Mouse (Mus musculus): ENCODE measurements around the gene Arhgef19. TPM values are rescaled to one million over a fixed set of nuclear protein-coding genes. Genes with fewer than 3 reads are reported as not detected.

Gene Arhgef19
- polyA plus RNA-seq, 1 experiment from 2014 or later = 1.5 TPM

- Histone ChIP-seq H3K9ac (ENCODE audit: low read length) (peak within 1 kb of the TSS; percentile 64), H3K27ac (ENCODE audit: low read depth, low read length) (no peak within 1 kb of the TSS), H3K9me3 (ENCODE audit: control insufficient read depth, low read length) (no peaks in the 10 kb centered on the region), H3K27me3 (ENCODE audit: control insufficient read depth, insufficient read depth, low read length) (peaks cover 11% of the 10 kb centered on the region), H3K36me3 (ENCODE audit: control insufficient read depth, insufficient read depth, low read length) (no peaks in the 10 kb centered on the region), H3K4me2 (ENCODE audit: low read depth, low read length, severe bottlenecking) (peak within 1 kb of the TSS; percentile 97), H3K4me3 (ENCODE audit: low read depth, low read length) (peak within 1 kb of the TSS; percentile 62), H3K4me1 (replicated peaks; ENCODE audit: control insufficient read depth, insufficient read depth, low read length) (peaks cover 6% of the 10 kb centered on the region)
- DNase-seq (ENCODE audit: low spot score) (peak; percentile 89), ATAC-seq (replicated peaks; ENCODE audit: low FRiP score) (peak; percentile 60)
- WGBS = under 1% methylated on average over 35 of the region's 35 CpGs
Measured at GRCm38 (mm10) chr4:141301116-141301553, 61.8 kb downstream of the Arhgef19 start, which contains the start of gene Epha2. Gene Epha2 (plus strand): TSS chr4:141301240.

- Histone ChIP-seq H3K4me1 (replicated peaks; ENCODE audit: control insufficient read depth, insufficient read depth, low read length) (peaks cover 12% of the 10 kb centered on the region), H3K27me3 (ENCODE audit: control insufficient read depth, insufficient read depth, low read length) (peaks cover 11% of the 10 kb centered on the region), H3K27ac (ENCODE audit: low read depth, low read length) (no peak overlapping the region), H3K36me3 (ENCODE audit: control insufficient read depth, insufficient read depth, low read length) (no peaks in the 10 kb centered on the region), H3K4me2 (ENCODE audit: low read depth, low read length, severe bottlenecking) (peak overlapping the region; percentile 97), H3K4me3 (ENCODE audit: low read depth, low read length) (peak overlapping the region; percentile 62), H3K9ac (ENCODE audit: low read length) (peak overlapping the region; percentile 64), H3K9me3 (ENCODE audit: control insufficient read depth, low read length) (no peaks in the 10 kb centered on the region)
- ATAC-seq (replicated peaks; ENCODE audit: low FRiP score) = peak; percentile 18; the same call in 1 of the 2 replicates
- 1% methylated on average over 51 of the region's 51 CpGs for WGBS
- DNase-seq (ENCODE audit: low spot score) = no peak
Measured at GRCm38 (mm10) chr4:141301591-141302427, 62.5 kb downstream of the Arhgef19 start.

- ATAC-seq (replicated peaks; ENCODE audit: low FRiP score) (no peak), DNase-seq (ENCODE audit: low spot score) (no peak)
- Histone ChIP-seq H3K9ac (ENCODE audit: low read length) (peak overlapping the region; percentile 27; the same call in 1 of the 2 replicates), H3K36me3 (ENCODE audit: control insufficient read depth, insufficient read depth, low read length) (no peaks in the 10 kb centered on the region), H3K27ac (ENCODE audit: low read depth, low read length) (no peak overlapping the region), H3K9me3 (ENCODE audit: control insufficient read depth, low read length) (no peaks in the 10 kb centered on the region), H3K4me3 (ENCODE audit: low read depth, low read length) (peak overlapping the region; percentile 62), H3K27me3 (ENCODE audit: control insufficient read depth, insufficient read depth, low read length) (peaks cover 11% of the 10 kb centered on the region), H3K4me2 (ENCODE audit: low read depth, low read length, severe bottlenecking) (peak overlapping the region; percentile 97), H3K4me1 (replicated peaks; ENCODE audit: control insufficient read depth, insufficient read depth, low read length) (peaks cover 12% of the 10 kb centered on the region)
- WGBS = 9% methylated on average over 27 of the region's 27 CpGs
Measured at GRCm38 (mm10) chr4:141302428-141303401, 63.4 kb downstream of the Arhgef19 start.

GRCm38 (mm10) chr4:141303402-141304222 is 64.3 kb downstream of the Arhgef19 start:
- Histone ChIP-seq H3K4me3 (ENCODE audit: low read depth, low read length) (no peak overlapping the region), H3K9ac (ENCODE audit: low read length) (no peak overlapping the region), H3K4me2 (ENCODE audit: low read depth, low read length, severe bottlenecking) (no peak overlapping the region), H3K4me1 (replicated peaks; ENCODE audit: control insufficient read depth, insufficient read depth, low read length) (peaks cover 12% of the 10 kb centered on the region), H3K27ac (ENCODE audit: low read depth, low read length) (no peak overlapping the region), H3K36me3 (ENCODE audit: control insufficient read depth, insufficient read depth, low read length) (no peaks in the 10 kb centered on the region), H3K9me3 (ENCODE audit: control insufficient read depth, low read length) (no peaks in the 10 kb centered on the region), H3K27me3 (ENCODE audit: control insufficient read depth, insufficient read depth, low read length) (peaks cover 11% of the 10 kb centered on the region)
- ATAC-seq (replicated peaks; ENCODE audit: low FRiP score) (no peak), DNase-seq (ENCODE audit: low spot score) (no peak)
- WGBS = 49% methylated on average over 7 of the region's 7 CpGs

DNA sequence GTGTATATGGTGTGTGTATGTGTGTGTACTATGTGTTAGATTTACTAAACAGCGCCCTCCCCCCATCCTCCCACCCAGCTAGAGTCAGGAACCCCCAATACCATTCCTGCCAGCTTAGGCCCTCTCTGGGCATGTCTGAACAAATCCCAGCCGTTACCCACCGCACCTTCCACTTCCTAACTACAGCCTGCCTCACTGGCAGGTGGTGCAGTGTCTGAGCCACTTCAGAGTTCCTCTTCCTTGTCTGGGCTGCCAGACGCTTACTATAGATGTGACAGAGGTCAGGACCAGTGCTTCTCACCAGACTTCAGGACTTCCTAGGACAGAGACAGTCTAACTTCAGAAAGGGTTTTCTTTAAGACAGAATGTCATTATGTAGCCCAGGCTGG is 64.9 kb downstream of the Arhgef19 start:
- Histone ChIP-seq H3K36me3 (ENCODE audit: control insufficient read depth, insufficient read depth, low read length) (no peaks in the 10 kb centered on the region), H3K4me3 (ENCODE audit: low read depth, low read length) (no peak overlapping the region), H3K4me1 (replicated peaks; ENCODE audit: control insufficient read depth, insufficient read depth, low read length) (peaks cover 12% of the 10 kb centered on the region), H3K27ac (ENCODE audit: low read depth, low read length) (no peak overlapping the region), H3K9me3 (ENCODE audit: control insufficient read depth, low read length) (no peaks in the 10 kb centered on the region), H3K27me3 (ENCODE audit: control insufficient read depth, insufficient read depth, low read length) (peaks cover 11% of the 10 kb centered on the region), H3K9ac (ENCODE audit: low read length) (no peak overlapping the region), H3K4me2 (ENCODE audit: low read depth, low read length, severe bottlenecking) (no peak overlapping the region)
- WGBS = 87% methylated on average over 4 of the region's 4 CpGs
- no peak for ATAC-seq (replicated peaks; ENCODE audit: low FRiP score)
- no peak for DNase-seq (ENCODE audit: low spot score)

DNA sequence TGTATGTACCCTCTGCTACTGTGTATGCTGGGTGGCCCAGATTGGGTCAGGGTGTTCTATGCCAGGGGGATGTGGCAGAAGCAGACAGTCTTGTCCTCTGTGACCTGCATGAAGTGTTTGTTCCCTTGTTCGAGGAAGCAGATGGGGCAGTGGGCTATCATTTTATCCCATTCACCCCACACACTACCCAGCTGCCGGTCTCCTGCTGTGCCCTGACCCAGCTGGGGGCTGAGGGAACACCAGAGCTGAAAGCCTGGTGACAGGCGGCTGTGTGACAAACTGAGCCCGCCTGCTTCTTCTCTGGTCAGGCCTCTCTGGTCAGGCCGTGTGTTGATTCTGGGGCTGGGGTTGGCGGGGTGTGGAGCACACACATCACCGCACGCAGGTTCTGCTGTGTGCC is 66.8 kb downstream of the Arhgef19 start:
- H3K9me3 ChIP-seq (ENCODE audit: control insufficient read depth, low read length) = no peaks in the 10 kb centered on the region
- no peak overlapping the region for H3K4me2 ChIP-seq (ENCODE audit: low read depth, low read length, severe bottlenecking)
- H3K27ac ChIP-seq (ENCODE audit: low read depth, low read length) = no peak overlapping the region
- H3K27me3 ChIP-seq (ENCODE audit: control insufficient read depth, insufficient read depth, low read length) = peaks cover 8% of the 10 kb centered on the region
- H3K36me3 ChIP-seq (ENCODE audit: control insufficient read depth, insufficient read depth, low read length) = no peaks in the 10 kb centered on the region
- ATAC-seq (replicated peaks; ENCODE audit: low FRiP score) (no peak), DNase-seq (ENCODE audit: low spot score) (no peak)
- no peak overlapping the region for H3K9ac ChIP-seq (ENCODE audit: low read length)
- no peak overlapping the region for H3K4me3 ChIP-seq (ENCODE audit: low read depth, low read length)
- WGBS = 27% methylated on average over 8 of the region's 8 CpGs
- peaks cover 26% of the 10 kb centered on the region for H3K4me1 ChIP-seq (replicated peaks; ENCODE audit: control insufficient read depth, insufficient read depth, low read length)
